Mouse (Mus musculus) lung, adult 2 months (tissue): ENCODE measurements around the gene Btnl1.

Source experiments
- CTCF ChIP-seq: fragments of 200-500 bp; IDR thresholded peaks from 2 replicates; pipeline ENCODE4 v1.5.1; 2011; ENCODE audit warnings: mild to moderate bottlenecking, low read length, control low read depth; ENCODE audit not compliant: insufficient read depth
- POLR2A ChIP-seq: fragments of 200-500 bp; IDR thresholded peaks from 2 replicates; pipeline ENCODE4 v1.6.1; 2011; ENCODE audit warnings: low read depth, mild to moderate bottlenecking, control low read depth, low read length, borderline replicate concordance; ENCODE audit errors: extremely low read depth

DNA sequence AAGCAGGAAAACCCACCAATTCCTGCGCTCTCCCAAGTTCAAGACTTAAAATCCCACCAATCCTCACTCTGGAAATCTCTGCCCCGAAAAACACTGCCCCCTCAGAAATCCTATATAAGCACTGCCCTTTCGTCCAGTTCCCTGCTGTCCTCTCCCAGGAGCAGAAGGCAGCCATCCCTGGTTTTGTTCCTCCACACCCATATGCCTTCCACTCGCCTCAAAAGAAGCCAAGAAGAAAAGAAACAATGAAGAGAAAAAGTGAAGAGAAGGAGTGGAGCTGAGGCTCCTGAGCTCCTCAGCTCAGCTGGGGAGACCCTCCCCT, 22.4 kb downstream of the Btnl1 start:
- no peak for TF ChIP-seq CTCF
- no peak for TF ChIP-seq POLR2A
